Mouse (Mus musculus): ENCODE measurements around the gene Ak7. TPM values are rescaled to one million over a fixed set of nuclear protein-coding genes. Genes with fewer than 3 reads are reported as not detected.
A peak's percentile ranks its signal among the peaks of the same experiment; 100 is the strongest.

Gene Ak7
- 1 to 10 TPM; 2.2 to 2.8 TPM for total RNA-seq (2021)
- long read RNA-seq: 0 reads

GRCm38 (mm10) chr12:105705799-105706487 is at the start of gene Ak7:
TSS of gene Ak7 (plus strand) at chr12:105705976.
- peak; percentile 17 to 44 for DNase-seq (ENCODE audit: low spot score in 2 of 2)

GRCm38 (mm10) chr12:105676274-105676673 is 29.5 kb upstream of the Ak7 start:
- DNase-seq (ENCODE audit: low spot score in 2 of 2): no peak

- DNase-seq (ENCODE audit: low spot score in 2 of 2): no peak
These were observed 27.6 kb upstream of the Ak7 start for GRCm38 (mm10) chr12:105678211-105678610.

- no peak for DNase-seq (ENCODE audit: low spot score in 2 of 2)
These were observed 27.0 kb upstream of the Ak7 start for GRCm38 (mm10) chr12:105678762-105679161.

GRCm38 (mm10) chr12:105683933-105684901 is 21.6 kb upstream of the Ak7 start, which contains the start of gene Gskip:
TSS of gene Gskip (plus strand) at chr12:105684829.
- DNase-seq (ENCODE audit: low spot score in 2 of 2): peak; percentile 45 to 59

GRCm38 (mm10) chr12:105685001-105685691 is 20.6 kb upstream of the Ak7 start, which contains the start of gene Atg2b:
TSS of gene Atg2b (minus strand) at chr12:105685211.
- DNase-seq (ENCODE audit: low spot score in 2 of 2): peak; percentile 96 to 97

- DNase-seq (ENCODE audit: low spot score in 2 of 2): no peak
These were observed 19.0 kb upstream of the Ak7 start for GRCm38 (mm10) chr12:105686791-105687190.

GRCm38 (mm10) chr12:105687416-105687815 is 18.4 kb upstream of the Ak7 start:
- DNase-seq (ENCODE audit: low spot score in 2 of 2): no peak

GRCm38 (mm10) chr12:105688546-105688945 is 17.2 kb upstream of the Ak7 start:
- no peak for DNase-seq (ENCODE audit: low spot score in 2 of 2)

GRCm38 (mm10) chr12:105689435-105689834 is 16.3 kb upstream of the Ak7 start:
- no peak for DNase-seq (ENCODE audit: low spot score in 2 of 2)

GRCm38 (mm10) chr12:105694021-105694420 is 11.8 kb upstream of the Ak7 start:
- DNase-seq (ENCODE audit: low spot score in 2 of 2): peak; percentile 26 to 44

- DNase-seq (ENCODE audit: low spot score in 2 of 2): no peak
These were observed 9.9 kb upstream of the Ak7 start for GRCm38 (mm10) chr12:105695848-105696247.

GRCm38 (mm10) chr12:105697104-105697780 is 8.5 kb upstream of the Ak7 start:
- no peak for DNase-seq (ENCODE audit: low spot score in 2 of 2)

GRCm38 (mm10) chr12:105700433-105700832 is 5.3 kb upstream of the Ak7 start:
- no peak for DNase-seq (ENCODE audit: low spot score in 2 of 2)

GRCm38 (mm10) chr12:105718616-105719015 is 12.8 kb downstream of the Ak7 start:
- DNase-seq (ENCODE audit: low spot score in 2 of 2): peak; percentile 15 to 21

GRCm38 (mm10) chr12:105720196-105720595 is 14.4 kb downstream of the Ak7 start:
- DNase-seq (ENCODE audit: low spot score in 2 of 2): no peak

GRCm38 (mm10) chr12:105721452-105722132 is 15.8 kb downstream of the Ak7 start:
- DNase-seq (ENCODE audit: low spot score in 2 of 2): no peak

GRCm38 (mm10) chr12:105722657-105723056 is 16.9 kb downstream of the Ak7 start:
- DNase-seq (ENCODE audit: low spot score in 2 of 2): peak in 1 of 2 experiments; percentile 17

- DNase-seq (ENCODE audit: low spot score in 2 of 2): no peak
These were observed 18.8 kb downstream of the Ak7 start for GRCm38 (mm10) chr12:105724616-105725015.

- DNase-seq (ENCODE audit: low spot score in 2 of 2): no peak
These were observed 20.0 kb downstream of the Ak7 start for GRCm38 (mm10) chr12:105725736-105726135.
